Mouse (Mus musculus): ENCODE results near the gene Ntrk2. TPM values are rescaled to one million over a fixed set of nuclear protein-coding genes. Genes with fewer than 3 reads are reported as not detected.

Ntrk2 gene
- polyA plus RNA-seq, 1 experiment from 2014 or later, result 4.7 TPM

- no peak overlapping the region for H3K4me3 ChIP-seq
- 53% methylated on average over 7 of the region's 7 CpGs for WGBS
- no peak for ATAC-seq (ENCODE audit: extremely low read depth, insufficient number of reproducible peaks, low FRiP score, low TSS enrichment)
- peaks cover 13% of the 10 kb centered on the region; the same call in 1 of the 2 replicates for H3K27me3 ChIP-seq (replicated peaks)
- peaks cover 8% of the 10 kb centered on the region for H3K4me1 ChIP-seq
- no peak overlapping the region for H3K27ac ChIP-seq (replicated peaks)
- H3K36me3 ChIP-seq, result no peaks in the 10 kb centered on the region
- H3K9ac ChIP-seq, result no peak overlapping the region
- no peaks in the 10 kb centered on the region for H3K9me3 ChIP-seq
- H3K4me2 ChIP-seq, result no peak overlapping the region
Observed at GRCm38 (mm10) chr13:58940798-58941197, 134.4 kb downstream of the Ntrk2 start.

GRCm38 (mm10) chr13:58945781-58946180 lies 139.4 kb downstream of the Ntrk2 start:
- no peak overlapping the region for H3K4me2 ChIP-seq
- H3K9me3 ChIP-seq, result no peaks in the 10 kb centered on the region
- peaks cover 13% of the 10 kb centered on the region; the same call in 1 of the 2 replicates for H3K27me3 ChIP-seq (replicated peaks)
- no peaks in the 10 kb centered on the region for H3K36me3 ChIP-seq
- H3K4me3 ChIP-seq, result no peak overlapping the region
- ATAC-seq (ENCODE audit: extremely low read depth, insufficient number of reproducible peaks, low FRiP score, low TSS enrichment), result no peak
- H3K27ac ChIP-seq (replicated peaks), result no peak overlapping the region
- peaks cover 8% of the 10 kb centered on the region for H3K4me1 ChIP-seq
- H3K9ac ChIP-seq, result no peak overlapping the region
- WGBS, result 63% methylated on average over 6 of the region's 6 CpGs

GRCm38 (mm10) chr13:58946589-58946988 lies 140.2 kb downstream of the Ntrk2 start:
- peaks cover 7% of the 10 kb centered on the region; the same call in 1 of the 2 replicates for H3K27me3 ChIP-seq (replicated peaks)
- H3K27ac ChIP-seq (replicated peaks), result no peak overlapping the region
- no peak for ATAC-seq (ENCODE audit: extremely low read depth, insufficient number of reproducible peaks, low FRiP score, low TSS enrichment)
- no peak overlapping the region for H3K4me2 ChIP-seq
- 87% methylated on average over 6 of the region's 6 CpGs for WGBS
- no peaks in the 10 kb centered on the region for H3K9me3 ChIP-seq
- no peak overlapping the region for H3K9ac ChIP-seq
- peaks cover 8% of the 10 kb centered on the region for H3K4me1 ChIP-seq
- H3K36me3 ChIP-seq, result no peaks in the 10 kb centered on the region
- no peak overlapping the region for H3K4me3 ChIP-seq

GRCm38 (mm10) chr13:58947056-58947455 lies 140.7 kb downstream of the Ntrk2 start:
- H3K27ac ChIP-seq (replicated peaks), result no peak overlapping the region
- no peaks in the 10 kb centered on the region for H3K36me3 ChIP-seq
- H3K9me3 ChIP-seq, result no peaks in the 10 kb centered on the region
- no peak overlapping the region for H3K4me3 ChIP-seq
- no peak overlapping the region for H3K9ac ChIP-seq
- H3K27me3 ChIP-seq (replicated peaks), result peaks cover 9% of the 10 kb centered on the region; the same call in 1 of the 2 replicates
- H3K4me2 ChIP-seq, result no peak overlapping the region
- no peak for ATAC-seq (ENCODE audit: extremely low read depth, insufficient number of reproducible peaks, low FRiP score, low TSS enrichment)
- WGBS, result 32% methylated on average over 9 of the region's 9 CpGs
- peaks cover 8% of the 10 kb centered on the region for H3K4me1 ChIP-seq

- no peak for ATAC-seq (ENCODE audit: extremely low read depth, insufficient number of reproducible peaks, low FRiP score, low TSS enrichment)
- 24% methylated on average over 4 of the region's 4 CpGs for WGBS
Observed at GRCm38 (mm10) chr13:58954331-58954730, 148.0 kb downstream of the Ntrk2 start.

GRCm38 (mm10) chr13:58954764-58955163 lies 148.4 kb downstream of the Ntrk2 start:
- no peak for ATAC-seq (ENCODE audit: extremely low read depth, insufficient number of reproducible peaks, low FRiP score, low TSS enrichment)
- Histone ChIP-seq H3K4me2 (no peak overlapping the region), H3K9me3 (no peaks in the 10 kb centered on the region), H3K4me3 (no peak overlapping the region), H3K27ac (replicated peaks) (no peak overlapping the region), H3K9ac (no peak overlapping the region), H3K36me3 (no peaks in the 10 kb centered on the region), H3K27me3 (replicated peaks) (peaks cover 3% of the 10 kb centered on the region; the same call in 1 of the 2 replicates), H3K4me1 (peaks cover 10% of the 10 kb centered on the region)
- WGBS, result 12% methylated on average over 6 of the region's 6 CpGs

More at GRCm38 (mm10) chr13:58954331-58954730, 148.0 kb downstream of the Ntrk2 start:
- no peak overlapping the region for H3K9ac ChIP-seq
- H3K36me3 ChIP-seq, result no peaks in the 10 kb centered on the region
- H3K4me2 ChIP-seq, result no peak overlapping the region
- no peaks in the 10 kb centered on the region for H3K9me3 ChIP-seq
- H3K27ac ChIP-seq (replicated peaks), result no peak overlapping the region
- peaks cover 10% of the 10 kb centered on the region for H3K4me1 ChIP-seq
- H3K4me3 ChIP-seq, result no peak overlapping the region
- peaks cover 3% of the 10 kb centered on the region; the same call in 1 of the 2 replicates for H3K27me3 ChIP-seq (replicated peaks)

- no peak overlapping the region for H3K27ac ChIP-seq (replicated peaks)
- H3K9ac ChIP-seq, result no peak overlapping the region
- H3K27me3 ChIP-seq (replicated peaks), result peaks cover 3% of the 10 kb centered on the region; the same call in 1 of the 2 replicates
- no peak overlapping the region for H3K4me3 ChIP-seq
- ATAC-seq (ENCODE audit: extremely low read depth, insufficient number of reproducible peaks, low FRiP score, low TSS enrichment), result no peak
- no peaks in the 10 kb centered on the region for H3K36me3 ChIP-seq
- no peaks in the 10 kb centered on the region for H3K9me3 ChIP-seq
- 20% methylated on average over 8 of the region's 8 CpGs for WGBS
- peaks cover 10% of the 10 kb centered on the region for H3K4me1 ChIP-seq
- H3K4me2 ChIP-seq, result no peak overlapping the region
Observed at GRCm38 (mm10) chr13:58955237-58955777, 148.9 kb downstream of the Ntrk2 start.

- peaks cover 10% of the 10 kb centered on the region for H3K4me1 ChIP-seq
- no peak for ATAC-seq (ENCODE audit: extremely low read depth, insufficient number of reproducible peaks, low FRiP score, low TSS enrichment)
- H3K27me3 ChIP-seq (replicated peaks), result no peaks in the 10 kb centered on the region; the same call in 1 of the 2 replicates
- no peaks in the 10 kb centered on the region for H3K36me3 ChIP-seq
- H3K4me3 ChIP-seq, result no peak overlapping the region
- WGBS, result 73% methylated on average over 11 of the region's 11 CpGs
- H3K27ac ChIP-seq (replicated peaks), result no peak overlapping the region
- H3K9ac ChIP-seq, result no peak overlapping the region
- no peaks in the 10 kb centered on the region for H3K9me3 ChIP-seq
- H3K4me2 ChIP-seq, result no peak overlapping the region
Observed at GRCm38 (mm10) chr13:58958171-58958904, 152.0 kb downstream of the Ntrk2 start.

- Histone ChIP-seq H3K9ac (no peak overlapping the region), H3K4me1 (peaks cover 3% of the 10 kb centered on the region), H3K9me3 (no peaks in the 10 kb centered on the region), H3K4me3 (no peak overlapping the region), H3K36me3 (no peaks in the 10 kb centered on the region), H3K27ac (replicated peaks) (no peak overlapping the region), H3K4me2 (no peak overlapping the region), H3K27me3 (replicated peaks) (no peaks in the 10 kb centered on the region; the same call in 1 of the 2 replicates)
- no peak for ATAC-seq (ENCODE audit: extremely low read depth, insufficient number of reproducible peaks, low FRiP score, low TSS enrichment)
- WGBS, result 66% methylated on average over 6 of the region's 6 CpGs
Observed at GRCm38 (mm10) chr13:58960321-58960720, 154.0 kb downstream of the Ntrk2 start.

- 77% methylated on average over 12 of the region's 12 CpGs for WGBS
- Histone ChIP-seq H3K9ac (no peak overlapping the region), H3K4me2 (no peak overlapping the region), H3K36me3 (no peaks in the 10 kb centered on the region), H3K4me3 (no peak overlapping the region), H3K4me1 (peaks cover 7% of the 10 kb centered on the region; the same call in 1 of the 2 replicates), H3K27me3 (replicated peaks) (no peaks in the 10 kb centered on the region), H3K27ac (replicated peaks) (no peak overlapping the region), H3K9me3 (no peaks in the 10 kb centered on the region)
- ATAC-seq (ENCODE audit: extremely low read depth, insufficient number of reproducible peaks, low FRiP score, low TSS enrichment), result no peak
Observed at GRCm38 (mm10) chr13:58964701-58965359, 158.5 kb downstream of the Ntrk2 start.

GRCm38 (mm10) chr13:58965826-58966225 lies 159.5 kb downstream of the Ntrk2 start:
- Histone ChIP-seq H3K9ac (no peak overlapping the region), H3K4me3 (no peak overlapping the region), H3K4me2 (no peak overlapping the region), H3K9me3 (no peaks in the 10 kb centered on the region), H3K27ac (replicated peaks) (no peak overlapping the region), H3K27me3 (replicated peaks) (no peaks in the 10 kb centered on the region), H3K36me3 (no peaks in the 10 kb centered on the region), H3K4me1 (peaks cover 7% of the 10 kb centered on the region; the same call in 1 of the 2 replicates)
- WGBS, result 69% methylated on average over 3 of the region's 3 CpGs
- ATAC-seq (ENCODE audit: extremely low read depth, insufficient number of reproducible peaks, low FRiP score, low TSS enrichment), result no peak
